Mouse (Mus musculus): ENCODE data around the gene Ednra.

- TF ChIP-seq GATA1 (IDR thresholded peaks at IDR 0.05; ENCODE audit: borderline replicate concordance, low read length): no peak
- no peak for TF ChIP-seq FLI1 (IDR thresholded peaks at IDR 0.05; ENCODE audit: low read length)
These were observed 9.8 kb downstream of the Ednra start for GRCm38 (mm10) chr8:77714455-77714854.
